Mouse (Mus musculus): ENCODE results near the gene Arid3a. TPM values are rescaled to one million over a fixed set of nuclear protein-coding genes. Genes with fewer than 3 reads are reported as not detected.

The Arid3a gene
- polyA plus RNA-seq, 1 experiment = 59.5 TPM

GRCm38 (mm10) chr10:79966886-79967400, 40.1 kb downstream of the Arid3a start:
- Histone ChIP-seq H3K4me1 (ENCODE audit: control insufficient read depth, insufficient read depth, low read length) (peaks cover 12% of the 10 kb centered on the region), H3K4me3 (ENCODE audit: control insufficient read depth, low read depth, low read length) (no peak overlapping the region), H3K36me3 (ENCODE audit: control insufficient read depth, insufficient read depth, low read length) (no peaks in the 10 kb centered on the region; the same call in 1 of the 2 replicates), H3K27me3 (ENCODE audit: control insufficient read depth, insufficient read depth, low read length) (no peaks in the 10 kb centered on the region), H3K27ac (ENCODE audit: control insufficient read depth, insufficient read depth, low read depth, low read length) (no peak overlapping the region)
- no peak for TF ChIP-seq POLR2A (IDR thresholded peaks at IDR 0.05; ENCODE audit: control insufficient read depth, low read depth, low read length)
- no peak for TF ChIP-seq CTCF (IDR thresholded peaks at IDR 0.05; ENCODE audit: control insufficient read depth, insufficient read depth, insufficient replicate concordance, low read depth, low read length)

GRCm38 (mm10) chr10:79968181-79968580, 41.3 kb downstream of the Arid3a start:
- no peaks in the 10 kb centered on the region for H3K36me3 ChIP-seq (ENCODE audit: control insufficient read depth, insufficient read depth, low read length)
- H3K27me3 ChIP-seq (ENCODE audit: control insufficient read depth, insufficient read depth, low read length) = no peaks in the 10 kb centered on the region
- TF ChIP-seq POLR2A (IDR thresholded peaks at IDR 0.05; ENCODE audit: control insufficient read depth, low read depth, low read length) (no peak), CTCF (IDR thresholded peaks at IDR 0.05; ENCODE audit: control insufficient read depth, insufficient read depth, insufficient replicate concordance, low read depth, low read length) (no peak)

GRCm38 (mm10) chr10:79969124-79969568, 42.3 kb downstream of the Arid3a start:
- Histone ChIP-seq H3K36me3 (ENCODE audit: control insufficient read depth, insufficient read depth, low read length) (no peaks in the 10 kb centered on the region), H3K27me3 (ENCODE audit: control insufficient read depth, insufficient read depth, low read length) (no peaks in the 10 kb centered on the region), H3K4me3 (ENCODE audit: control insufficient read depth, low read depth, low read length) (no peak overlapping the region), H3K4me1 (ENCODE audit: control insufficient read depth, insufficient read depth, low read length) (peaks cover 12% of the 10 kb centered on the region), H3K27ac (ENCODE audit: control insufficient read depth, insufficient read depth, low read depth, low read length) (no peak overlapping the region)
- no peak for TF ChIP-seq POLR2A (IDR thresholded peaks at IDR 0.05; ENCODE audit: control insufficient read depth, low read depth, low read length)
- no peak for TF ChIP-seq CTCF (IDR thresholded peaks at IDR 0.05; ENCODE audit: control insufficient read depth, insufficient read depth, insufficient replicate concordance, low read depth, low read length)

More at GRCm38 (mm10) chr10:79968181-79968580, 41.3 kb downstream of the Arid3a start:
- H3K4me3 ChIP-seq (ENCODE audit: control insufficient read depth, low read depth, low read length) = no peak overlapping the region
- no peak overlapping the region for H3K27ac ChIP-seq (ENCODE audit: control insufficient read depth, insufficient read depth, low read depth, low read length)
- peaks cover 12% of the 10 kb centered on the region for H3K4me1 ChIP-seq (ENCODE audit: control insufficient read depth, insufficient read depth, low read length)

GRCm38 (mm10) chr10:79970415-79971182, 43.8 kb downstream of the Arid3a start, which contains the start of gene Grin3b:
TSS of gene Grin3b (plus strand) at chr10:79970715.
- Histone ChIP-seq H3K27ac (ENCODE audit: control insufficient read depth, insufficient read depth, low read depth, low read length) (no peak within 1 kb of the TSS), H3K4me1 (ENCODE audit: control insufficient read depth, insufficient read depth, low read length) (peaks cover 15% of the 10 kb centered on the region), H3K36me3 (ENCODE audit: control insufficient read depth, insufficient read depth, low read length) (no peaks in the 10 kb centered on the region), H3K4me3 (ENCODE audit: control insufficient read depth, low read depth, low read length) (peak within 1 kb of the TSS; percentile 25), H3K27me3 (ENCODE audit: control insufficient read depth, insufficient read depth, low read length) (no peaks in the 10 kb centered on the region)
- TF ChIP-seq CTCF (IDR thresholded peaks at IDR 0.05; ENCODE audit: control insufficient read depth, insufficient read depth, insufficient replicate concordance, low read depth, low read length) = no peak
- TF ChIP-seq POLR2A (IDR thresholded peaks at IDR 0.05; ENCODE audit: control insufficient read depth, low read depth, low read length) = no peak

GRCm38 (mm10) chr10:79971183-79971497, 44.3 kb downstream of the Arid3a start:
- TF ChIP-seq CTCF (IDR thresholded peaks at IDR 0.05; ENCODE audit: control insufficient read depth, insufficient read depth, insufficient replicate concordance, low read depth, low read length) (no peak), POLR2A (IDR thresholded peaks at IDR 0.05; ENCODE audit: control insufficient read depth, low read depth, low read length) (no peak)
- no peaks in the 10 kb centered on the region for H3K27me3 ChIP-seq (ENCODE audit: control insufficient read depth, insufficient read depth, low read length)
- no peaks in the 10 kb centered on the region for H3K36me3 ChIP-seq (ENCODE audit: control insufficient read depth, insufficient read depth, low read length)
- peaks cover 19% of the 10 kb centered on the region for H3K4me1 ChIP-seq (ENCODE audit: control insufficient read depth, insufficient read depth, low read length)
- peak overlapping the region; percentile 25 for H3K4me3 ChIP-seq (ENCODE audit: control insufficient read depth, low read depth, low read length)
- H3K27ac ChIP-seq (ENCODE audit: control insufficient read depth, insufficient read depth, low read depth, low read length) = no peak overlapping the region

GRCm38 (mm10) chr10:79972831-79973230, 46.0 kb downstream of the Arid3a start:
- Histone ChIP-seq H3K4me3 (ENCODE audit: control insufficient read depth, low read depth, low read length) (no peak overlapping the region), H3K27me3 (ENCODE audit: control insufficient read depth, insufficient read depth, low read length) (no peaks in the 10 kb centered on the region), H3K4me1 (ENCODE audit: control insufficient read depth, insufficient read depth, low read length) (peaks cover 33% of the 10 kb centered on the region), H3K36me3 (ENCODE audit: control insufficient read depth, insufficient read depth, low read length) (no peaks in the 10 kb centered on the region), H3K27ac (ENCODE audit: control insufficient read depth, insufficient read depth, low read depth, low read length) (no peak overlapping the region)
- TF ChIP-seq CTCF (IDR thresholded peaks at IDR 0.05; ENCODE audit: control insufficient read depth, insufficient read depth, insufficient replicate concordance, low read depth, low read length) (no peak), POLR2A (IDR thresholded peaks at IDR 0.05; ENCODE audit: control insufficient read depth, low read depth, low read length) (no peak)

GRCm38 (mm10) chr10:79974087-79974486, 47.2 kb downstream of the Arid3a start:
- Histone ChIP-seq H3K27me3 (ENCODE audit: control insufficient read depth, insufficient read depth, low read length) (no peaks in the 10 kb centered on the region), H3K4me1 (ENCODE audit: control insufficient read depth, insufficient read depth, low read length) (peaks cover 36% of the 10 kb centered on the region), H3K27ac (ENCODE audit: control insufficient read depth, insufficient read depth, low read depth, low read length) (no peak overlapping the region), H3K4me3 (ENCODE audit: control insufficient read depth, low read depth, low read length) (peak overlapping the region; percentile 39), H3K36me3 (ENCODE audit: control insufficient read depth, insufficient read depth, low read length) (no peaks in the 10 kb centered on the region; the same call in 1 of the 2 replicates)
- TF ChIP-seq POLR2A (IDR thresholded peaks at IDR 0.05; ENCODE audit: control insufficient read depth, low read depth, low read length) (no peak), CTCF (IDR thresholded peaks at IDR 0.05; ENCODE audit: control insufficient read depth, insufficient read depth, insufficient replicate concordance, low read depth, low read length) (no peak)
